Mouse (Mus musculus) liver, embryonic 13.5 days (tissue): ENCODE data around the gene Tnk2. TPM values are rescaled to one million over a fixed set of nuclear protein-coding genes. Genes with fewer than 3 reads are reported as not detected.
A peak's percentile ranks its signal among the peaks of the same experiment; 100 is the strongest.

Source experiments
- ATAC-seq: fragments of 200-750 bp; cut with Nextera tagmentation; 2 replicates; pipeline ENCODE4 v1.8.0; 2017; ENCODE audit warnings: low read depth, mild to moderate bottlenecking, moderate number of reproducible peaks, moderate library complexity
- DNase-seq: peaks from one replicate; pipeline ENCODE4 v3.0.0; 2022
- H3K27ac ChIP-seq: fragments of 300-500 bp; sonication (generic); 2 replicates; pipeline ENCODE4 v1.5.1; 2015; ENCODE audit warnings: moderate library complexity, mild to moderate bottlenecking, inconsistent platforms
- H3K27me3 ChIP-seq: fragments of 300-500 bp; sonication (generic); 2 replicates; pipeline ENCODE4 v1.6.1; 2015; ENCODE audit warnings: mild to moderate bottlenecking, inconsistent platforms
- H3K36me3 ChIP-seq: fragments of 300-500 bp; sonication (generic); 2 replicates; pipeline ENCODE4 v1.6.1; 2015; ENCODE audit warnings: mild to moderate bottlenecking, inconsistent platforms
- H3K4me1 ChIP-seq: fragments of 300-500 bp; sonication (generic); replicated peaks from 2 replicates; pipeline ENCODE4 v1.6.1; 2015; ENCODE audit warnings: inconsistent platforms
- H3K4me2 ChIP-seq: fragments of 300-500 bp; sonication (generic); 2 replicates; pipeline ENCODE4 v1.6.1; 2015; ENCODE audit warnings: inconsistent platforms, mild to moderate bottlenecking, moderate library complexity
- H3K4me3 ChIP-seq: fragments of 300-500 bp; sonication (generic); replicated peaks from 2 replicates; pipeline ENCODE4 v1.5.1; 2015; ENCODE audit warnings: mild to moderate bottlenecking, inconsistent platforms
- H3K9ac ChIP-seq: fragments of 300-500 bp; sonication (generic); 2 replicates; pipeline ENCODE4 v1.6.1; 2015; ENCODE audit warnings: mild to moderate bottlenecking, inconsistent platforms
- H3K9me3 ChIP-seq: fragments of 300-500 bp; sonication (generic); replicated peaks from 2 replicates; pipeline ENCODE4 v1.6.1; 2016; ENCODE audit warnings: inconsistent platforms
- WGBS: fragments of 180-500 bp; shearing (Covaris S2); methylation state at CpG from one replicate; pipeline ENCODE4 v1.1.7; 2015; ENCODE audit not compliant: insufficient replicate concordance; 5-methylcytosine and 5-hydroxymethylcytosine counted together
- polyA plus RNA-seq: library from polyadenylated mRNA; unstranded; fragments of >200 nt; fragmentation: Nextera tagmentation; extraction: Ambion mirVana; gene quantifications from 2 replicates; pipeline ENCODE4 v1.2.1, GENCODE M21; 2015

Gene Tnk2
- polyA plus RNA-seq, 1 experiment from 2014 or later, result 4.9 TPM

- no peak for DNase-seq
- peaks cover 56% of the 10 kb centered on the region for H3K4me1 ChIP-seq
Observed at GRCm38 (mm10) chr16:32647712-32648111, 4.0 kb downstream of the Tnk2 start.

GRCm38 (mm10) chr16:32650461-32650860, 6.8 kb downstream of the Tnk2 start:
- H3K27ac ChIP-seq, result no peak overlapping the region

More at GRCm38 (mm10) chr16:32647712-32648111, 4.0 kb downstream of the Tnk2 start:
- H3K36me3 ChIP-seq, result peaks cover 5% of the 10 kb centered on the region; the same call in 1 of the 2 replicates
- no peak overlapping the region for H3K9ac ChIP-seq
- ATAC-seq, result no peak
- no peaks in the 10 kb centered on the region for H3K27me3 ChIP-seq
- H3K27ac ChIP-seq, result no peak overlapping the region
- H3K4me3 ChIP-seq, result no peak overlapping the region
- no peaks in the 10 kb centered on the region for H3K9me3 ChIP-seq
- no peak overlapping the region for H3K4me2 ChIP-seq

GRCm38 (mm10) chr16:32650974-32651618, 7.4 kb downstream of the Tnk2 start:
- 0 out of 2 replicates have a peak overlapping the region, but pooled peaks have one; percentile 31 for H3K27ac ChIP-seq
- ATAC-seq (peak; percentile 47; the same call in 1 of the 2 replicates), DNase-seq (no peak)

More at GRCm38 (mm10) chr16:32650461-32650860, 6.8 kb downstream of the Tnk2 start:
- Histone ChIP-seq H3K27me3 (no peaks in the 10 kb centered on the region), H3K4me2 (no peak overlapping the region), H3K9me3 (no peaks in the 10 kb centered on the region), H3K36me3 (peaks cover 5% of the 10 kb centered on the region; the same call in 1 of the 2 replicates), H3K9ac (no peak overlapping the region), H3K4me1 (peaks cover 51% of the 10 kb centered on the region), H3K4me3 (no peak overlapping the region)
- no peak for DNase-seq
- no peak for ATAC-seq

GRCm38 (mm10) chr16:32654071-32654733, 10.5 kb downstream of the Tnk2 start:
- peaks cover 61% of the 10 kb centered on the region for H3K4me1 ChIP-seq
- H3K4me3 ChIP-seq, result no peak overlapping the region
- H3K9ac ChIP-seq, result no peak overlapping the region
- no peak overlapping the region for H3K4me2 ChIP-seq
- no peak overlapping the region for H3K27ac ChIP-seq
- no peaks in the 10 kb centered on the region for H3K27me3 ChIP-seq
- peaks cover 3% of the 10 kb centered on the region; the same call in 1 of the 2 replicates for H3K36me3 ChIP-seq
- ATAC-seq (no peak), DNase-seq (no peak)
- WGBS, result 81% methylated on average over 6 of the region's 6 CpGs
- no peaks in the 10 kb centered on the region for H3K9me3 ChIP-seq

More at GRCm38 (mm10) chr16:32650974-32651618, 7.4 kb downstream of the Tnk2 start:
- Histone ChIP-seq H3K4me2 (no peak overlapping the region), H3K4me3 (no peak overlapping the region), H3K9ac (no peak overlapping the region), H3K9me3 (no peaks in the 10 kb centered on the region), H3K27me3 (no peaks in the 10 kb centered on the region), H3K4me1 (peaks cover 51% of the 10 kb centered on the region), H3K36me3 (peaks cover 5% of the 10 kb centered on the region; the same call in 1 of the 2 replicates)
- 35% methylated on average over 5 of the region's 5 CpGs for WGBS

- no peak for DNase-seq
- 76% methylated on average over 4 of the region's 4 CpGs for WGBS
- Histone ChIP-seq H3K9me3 (no peaks in the 10 kb centered on the region), H3K4me3 (no peak overlapping the region), H3K4me2 (no peak overlapping the region), H3K9ac (no peak overlapping the region), H3K27me3 (no peaks in the 10 kb centered on the region), H3K36me3 (peaks cover 3% of the 10 kb centered on the region; the same call in 1 of the 2 replicates), H3K27ac (no peak overlapping the region), H3K4me1 (peaks cover 74% of the 10 kb centered on the region)
- ATAC-seq, result no peak
Observed at GRCm38 (mm10) chr16:32655534-32655933, 11.9 kb downstream of the Tnk2 start.

GRCm38 (mm10) chr16:32656321-32656720, 12.6 kb downstream of the Tnk2 start:
- Histone ChIP-seq H3K4me3 (no peak overlapping the region), H3K36me3 (peaks cover 3% of the 10 kb centered on the region; the same call in 1 of the 2 replicates), H3K4me2 (no peak overlapping the region), H3K27me3 (no peaks in the 10 kb centered on the region), H3K27ac (no peak overlapping the region), H3K9ac (no peak overlapping the region), H3K4me1 (peaks cover 75% of the 10 kb centered on the region), H3K9me3 (no peaks in the 10 kb centered on the region)
- no peak for DNase-seq
- no peak for ATAC-seq
- WGBS, result 63% methylated on average over 8 of the region's 8 CpGs

GRCm38 (mm10) chr16:32656794-32657193, 13.1 kb downstream of the Tnk2 start:
- H3K4me1 ChIP-seq, result peaks cover 78% of the 10 kb centered on the region
- no peaks in the 10 kb centered on the region for H3K9me3 ChIP-seq
- no peak overlapping the region for H3K4me3 ChIP-seq
- WGBS, result 76% methylated on average over 8 of the region's 8 CpGs
- no peak overlapping the region for H3K27ac ChIP-seq
- no peaks in the 10 kb centered on the region for H3K27me3 ChIP-seq
- no peak overlapping the region for H3K4me2 ChIP-seq
- DNase-seq (no peak), ATAC-seq (no peak)
- peaks cover 3% of the 10 kb centered on the region; the same call in 1 of the 2 replicates for H3K36me3 ChIP-seq
- H3K9ac ChIP-seq, result no peak overlapping the region

GRCm38 (mm10) chr16:32657498-32658250, 14.0 kb downstream of the Tnk2 start:
- H3K36me3 ChIP-seq, result no peaks in the 10 kb centered on the region
- ATAC-seq (0 out of 2 replicates have a peak, but pooled peaks have one; percentile 6), DNase-seq (no peak)
- no peaks in the 10 kb centered on the region for H3K27me3 ChIP-seq
- no peaks in the 10 kb centered on the region for H3K9me3 ChIP-seq
- no peak overlapping the region for H3K4me2 ChIP-seq
- WGBS, result 84% methylated on average over 16 of the region's 16 CpGs
- no peak overlapping the region for H3K9ac ChIP-seq
- H3K4me1 ChIP-seq, result peaks cover 82% of the 10 kb centered on the region
- no peak overlapping the region for H3K4me3 ChIP-seq
- H3K27ac ChIP-seq, result no peak overlapping the region; the same call in 1 of the 2 replicates

- Histone ChIP-seq H3K27me3 (no peaks in the 10 kb centered on the region), H3K9ac (peak overlapping the region; percentile 31), H3K4me2 (peak overlapping the region; percentile 55), H3K36me3 (no peaks in the 10 kb centered on the region), H3K4me3 (peak overlapping the region; percentile 14; the same call in 1 of the 2 replicates), H3K4me1 (peaks cover 90% of the 10 kb centered on the region), H3K27ac (peak overlapping the region; percentile 56; the same call in 1 of the 2 replicates), H3K9me3 (no peaks in the 10 kb centered on the region)
- ATAC-seq, result no peak
- no peak for DNase-seq
- WGBS, result 18% methylated on average over 13 of the region's 21 CpGs
Observed at GRCm38 (mm10) chr16:32658743-32659171, 15.1 kb downstream of the Tnk2 start.

- ATAC-seq, result no peak
- H3K4me3 ChIP-seq, result no peak overlapping the region; the same call in 1 of the 2 replicates
Observed at GRCm38 (mm10) chr16:32659385-32659784, 15.7 kb downstream of the Tnk2 start.

GRCm38 (mm10) chr16:32660095-32660494, 16.4 kb downstream of the Tnk2 start:
- H3K4me2 ChIP-seq, result no peak overlapping the region
- peak overlapping the region; percentile 56 for H3K27ac ChIP-seq
- H3K36me3 ChIP-seq, result no peaks in the 10 kb centered on the region
- H3K9me3 ChIP-seq, result no peaks in the 10 kb centered on the region
- WGBS, result 40% methylated on average over 1 of the region's 1 CpGs
- 0 out of 2 replicates have a peak overlapping the region, but pooled peaks have one; percentile 19 for H3K9ac ChIP-seq
- peaks cover 97% of the 10 kb centered on the region for H3K4me1 ChIP-seq
- DNase-seq, result no peak
- ATAC-seq, result no peak
- no peak overlapping the region for H3K4me3 ChIP-seq
- no peaks in the 10 kb centered on the region for H3K27me3 ChIP-seq

More at GRCm38 (mm10) chr16:32659385-32659784, 15.7 kb downstream of the Tnk2 start:
- Histone ChIP-seq H3K9ac (peak overlapping the region; percentile 31; the same call in 1 of the 2 replicates), H3K27me3 (no peaks in the 10 kb centered on the region), H3K4me1 (peaks cover 91% of the 10 kb centered on the region), H3K27ac (peak overlapping the region; percentile 56), H3K4me2 (peak overlapping the region; percentile 55), H3K9me3 (no peaks in the 10 kb centered on the region), H3K36me3 (no peaks in the 10 kb centered on the region)
- no peak for DNase-seq
- 23% methylated on average over 8 of the region's 8 CpGs for WGBS
